Mouse (Mus musculus): ENCODE measurements around the gene Lamp2. TPM values are rescaled to one million over a fixed set of nuclear protein-coding genes. Genes with fewer than 3 reads are reported as not detected.

Lamp2 gene
- polyA plus RNA-seq, 1 experiment from 2014 or later = 156 TPM

- H3K4me2 ChIP-seq (replicated peaks) = no peak overlapping the region
- no peaks in the 10 kb centered on the region for H3K36me3 ChIP-seq
- no peak for ATAC-seq (ENCODE audit: insufficient number of reproducible peaks, low FRiP score, low TSS enrichment, low read depth)
- H3K4me1 ChIP-seq = 0 out of 2 replicates have a peak, but pooled peaks cover 3% of the 10 kb centered on the region
- no peaks in the 10 kb centered on the region for H3K9me3 ChIP-seq (replicated peaks)
- H3K4me3 ChIP-seq (replicated peaks) = no peak overlapping the region
- no peaks in the 10 kb centered on the region for H3K27me3 ChIP-seq
- H3K9ac ChIP-seq = no peak overlapping the region
- 77% methylated on average over 8 of the region's 8 CpGs for WGBS
- H3K27ac ChIP-seq (replicated peaks) = no peak overlapping the region
Observed at GRCm38 (mm10) chrX:38459076-38459475, 2.8 kb upstream of the Lamp2 start.

GRCm38 (mm10) chrX:38456635-38457006, 367 bp upstream of the Lamp2 start:
- no peak overlapping the region for H3K4me2 ChIP-seq (replicated peaks)
- H3K36me3 ChIP-seq = no peaks in the 10 kb centered on the region
- H3K9ac ChIP-seq = no peak overlapping the region
- H3K9me3 ChIP-seq (replicated peaks) = no peaks in the 10 kb centered on the region
- 0 out of 2 replicates have a peak, but pooled peaks cover 3% of the 10 kb centered on the region for H3K4me1 ChIP-seq
- 33% methylated on average over 3 of the region's 3 CpGs for WGBS
- no peaks in the 10 kb centered on the region for H3K27me3 ChIP-seq
- no peak overlapping the region; the same call in 1 of the 2 replicates for H3K4me3 ChIP-seq (replicated peaks)
- ATAC-seq (ENCODE audit: insufficient number of reproducible peaks, low FRiP score, low TSS enrichment, low read depth) = no peak
- no peak overlapping the region for H3K27ac ChIP-seq (replicated peaks)

GRCm38 (mm10) chrX:38455474-38455873, 780 bp downstream of the Lamp2 start:
- no peaks in the 10 kb centered on the region for H3K27me3 ChIP-seq
- H3K4me3 ChIP-seq (replicated peaks) = peak overlapping the region; percentile 55
- H3K9ac ChIP-seq = peak overlapping the region; percentile 47; the same call in 1 of the 2 replicates
- 15% methylated on average over 7 of the region's 7 CpGs for WGBS
- no peak for ATAC-seq (ENCODE audit: insufficient number of reproducible peaks, low FRiP score, low TSS enrichment, low read depth)
- no peaks in the 10 kb centered on the region for H3K9me3 ChIP-seq (replicated peaks)
- H3K27ac ChIP-seq (replicated peaks) = peak overlapping the region; percentile 79
- H3K4me1 ChIP-seq = 0 out of 2 replicates have a peak, but pooled peaks cover 3% of the 10 kb centered on the region
- 0 out of 2 replicates have a peak, but pooled peaks cover 3% of the 10 kb centered on the region for H3K36me3 ChIP-seq
- H3K4me2 ChIP-seq (replicated peaks) = peak overlapping the region; percentile 40

- H3K9ac ChIP-seq = 0 out of 2 replicates have a peak overlapping the region, but pooled peaks have one; percentile 47
- 37% methylated on average over 2 of the region's 2 CpGs for WGBS
- 0 out of 2 replicates have a peak, but pooled peaks cover 3% of the 10 kb centered on the region for H3K4me1 ChIP-seq
- H3K4me3 ChIP-seq (replicated peaks) = peak overlapping the region; percentile 55
- H3K9me3 ChIP-seq (replicated peaks) = no peaks in the 10 kb centered on the region
- H3K36me3 ChIP-seq = 0 out of 2 replicates have a peak, but pooled peaks cover 7% of the 10 kb centered on the region
- H3K27ac ChIP-seq (replicated peaks) = no peak overlapping the region
- H3K27me3 ChIP-seq = no peaks in the 10 kb centered on the region
- H3K4me2 ChIP-seq (replicated peaks) = peak overlapping the region; percentile 40
- ATAC-seq (ENCODE audit: insufficient number of reproducible peaks, low FRiP score, low TSS enrichment, low read depth) = no peak
Observed at GRCm38 (mm10) chrX:38454900-38455299, 1.4 kb downstream of the Lamp2 start.

- H3K27me3 ChIP-seq = no peaks in the 10 kb centered on the region
- H3K9me3 ChIP-seq (replicated peaks) = no peaks in the 10 kb centered on the region
- ATAC-seq (ENCODE audit: insufficient number of reproducible peaks, low FRiP score, low TSS enrichment, low read depth) = no peak
- 84% methylated on average over 5 of the region's 5 CpGs for WGBS
- H3K27ac ChIP-seq (replicated peaks) = no peak overlapping the region
- H3K36me3 ChIP-seq = peaks cover 11% of the 10 kb centered on the region; the same call in 1 of the 2 replicates
- H3K4me3 ChIP-seq (replicated peaks) = no peak overlapping the region
- 0 out of 2 replicates have a peak, but pooled peaks cover 3% of the 10 kb centered on the region for H3K4me1 ChIP-seq
- H3K9ac ChIP-seq = no peak overlapping the region
- no peak overlapping the region for H3K4me2 ChIP-seq (replicated peaks)
Observed at GRCm38 (mm10) chrX:38453924-38454323, 2.3 kb downstream of the Lamp2 start.

GRCm38 (mm10) chrX:38450476-38450875, 5.8 kb downstream of the Lamp2 start:
- Histone ChIP-seq H3K4me3 (replicated peaks) (no peak overlapping the region), H3K4me1 (0 out of 2 replicates have a peak, but pooled peaks cover 3% of the 10 kb centered on the region), H3K36me3 (peaks cover 11% of the 10 kb centered on the region; the same call in 1 of the 2 replicates), H3K9ac (no peak overlapping the region), H3K4me2 (replicated peaks) (no peak overlapping the region), H3K27me3 (no peaks in the 10 kb centered on the region), H3K27ac (replicated peaks) (no peak overlapping the region), H3K9me3 (replicated peaks) (no peaks in the 10 kb centered on the region)
- 86% methylated on average over 6 of the region's 6 CpGs for WGBS
- ATAC-seq (ENCODE audit: insufficient number of reproducible peaks, low FRiP score, low TSS enrichment, low read depth) = no peak

- 80% methylated on average over 1 of the region's 1 CpGs for WGBS
- no peak for ATAC-seq (ENCODE audit: insufficient number of reproducible peaks, low FRiP score, low TSS enrichment, low read depth)
- H3K36me3 ChIP-seq = peaks cover 12% of the 10 kb centered on the region; the same call in 1 of the 2 replicates
Observed at GRCm38 (mm10) chrX:38445705-38446104, 10.5 kb downstream of the Lamp2 start.

GRCm38 (mm10) chrX:38442425-38442824, 13.8 kb downstream of the Lamp2 start:
- H3K9me3 ChIP-seq (replicated peaks) = no peaks in the 10 kb centered on the region
- no peak overlapping the region for H3K4me3 ChIP-seq (replicated peaks)
- H3K4me1 ChIP-seq = no peaks in the 10 kb centered on the region
- H3K9ac ChIP-seq = no peak overlapping the region
- ATAC-seq (ENCODE audit: insufficient number of reproducible peaks, low FRiP score, low TSS enrichment, low read depth) = no peak
- H3K27ac ChIP-seq (replicated peaks) = no peak overlapping the region
- H3K27me3 ChIP-seq = no peaks in the 10 kb centered on the region
- peaks cover 4% of the 10 kb centered on the region; the same call in 1 of the 2 replicates for H3K36me3 ChIP-seq
- H3K4me2 ChIP-seq (replicated peaks) = no peak overlapping the region
- 80% methylated on average over 1 of the region's 1 CpGs for WGBS

More at GRCm38 (mm10) chrX:38445705-38446104, 10.5 kb downstream of the Lamp2 start:
- Histone ChIP-seq H3K4me3 (replicated peaks) (no peak overlapping the region), H3K4me2 (replicated peaks) (no peak overlapping the region), H3K27ac (replicated peaks) (no peak overlapping the region), H3K9ac (no peak overlapping the region), H3K9me3 (replicated peaks) (no peaks in the 10 kb centered on the region), H3K27me3 (no peaks in the 10 kb centered on the region), H3K4me1 (no peaks in the 10 kb centered on the region)

- no peak overlapping the region for H3K4me3 ChIP-seq (replicated peaks)
- peaks cover 7% of the 10 kb centered on the region; the same call in 1 of the 2 replicates for H3K36me3 ChIP-seq
- H3K4me1 ChIP-seq = no peaks in the 10 kb centered on the region
- no peak overlapping the region for H3K27ac ChIP-seq (replicated peaks)
- no peak overlapping the region for H3K4me2 ChIP-seq (replicated peaks)
- no peak for ATAC-seq (ENCODE audit: insufficient number of reproducible peaks, low FRiP score, low TSS enrichment, low read depth)
- H3K9me3 ChIP-seq (replicated peaks) = no peaks in the 10 kb centered on the region
- WGBS = 68% methylated on average over 2 of the region's 2 CpGs
- H3K27me3 ChIP-seq = no peaks in the 10 kb centered on the region
- H3K9ac ChIP-seq = no peak overlapping the region
Observed at GRCm38 (mm10) chrX:38439629-38440028, 16.6 kb downstream of the Lamp2 start.

- H3K4me3 ChIP-seq (replicated peaks) = no peak overlapping the region
- H3K9me3 ChIP-seq (replicated peaks) = no peaks in the 10 kb centered on the region
- 53% methylated on average over 7 of the region's 7 CpGs for WGBS
- H3K27me3 ChIP-seq = no peaks in the 10 kb centered on the region
- H3K4me2 ChIP-seq (replicated peaks) = no peak overlapping the region
- no peak for ATAC-seq (ENCODE audit: insufficient number of reproducible peaks, low FRiP score, low TSS enrichment, low read depth)
- no peak overlapping the region for H3K9ac ChIP-seq
- peaks cover 7% of the 10 kb centered on the region; the same call in 1 of the 2 replicates for H3K36me3 ChIP-seq
- H3K27ac ChIP-seq (replicated peaks) = no peak overlapping the region
- H3K4me1 ChIP-seq = no peaks in the 10 kb centered on the region
Observed at GRCm38 (mm10) chrX:38438147-38438791, 18.0 kb downstream of the Lamp2 start.

- no peak for ATAC-seq (ENCODE audit: insufficient number of reproducible peaks, low FRiP score, low TSS enrichment, low read depth)
- WGBS = 70% methylated on average over 4 of the region's 4 CpGs
- Histone ChIP-seq H3K9me3 (replicated peaks) (no peaks in the 10 kb centered on the region), H3K36me3 (peaks cover 4% of the 10 kb centered on the region; the same call in 1 of the 2 replicates), H3K4me3 (replicated peaks) (no peak overlapping the region), H3K9ac (no peak overlapping the region), H3K4me2 (replicated peaks) (no peak overlapping the region), H3K27ac (replicated peaks) (no peak overlapping the region), H3K4me1 (no peaks in the 10 kb centered on the region), H3K27me3 (no peaks in the 10 kb centered on the region)
Observed at GRCm38 (mm10) chrX:38429455-38429854, 26.8 kb downstream of the Lamp2 start.

Measured in embryonic facial prominence, embryonic 15.5 days (tissue).